Mouse (Mus musculus) brain, embryonic 14.5 days (tissue): ENCODE measurements around the gene Psmg3.

Experiments used
- CTCF ChIP-seq: fragments of 200-500 bp; IDR thresholded peaks from 2 replicates; pipeline ENCODE4 v1.5.1; 2012; ENCODE audit warnings: inconsistent platforms, mild to moderate bottlenecking, moderate library complexity, borderline replicate concordance; ENCODE audit not compliant: insufficient read depth, insufficient read length; ENCODE audit errors: extremely low read depth
- POLR2A ChIP-seq: fragments of 200-500 bp; IDR thresholded peaks from 2 replicates; pipeline ENCODE4 v1.6.1; 2012; ENCODE audit warnings: mild to moderate bottlenecking, inconsistent platforms, borderline replicate concordance; ENCODE audit not compliant: poor library complexity, insufficient read depth, insufficient read length, severe bottlenecking; ENCODE audit errors: extremely low read depth

DNA sequence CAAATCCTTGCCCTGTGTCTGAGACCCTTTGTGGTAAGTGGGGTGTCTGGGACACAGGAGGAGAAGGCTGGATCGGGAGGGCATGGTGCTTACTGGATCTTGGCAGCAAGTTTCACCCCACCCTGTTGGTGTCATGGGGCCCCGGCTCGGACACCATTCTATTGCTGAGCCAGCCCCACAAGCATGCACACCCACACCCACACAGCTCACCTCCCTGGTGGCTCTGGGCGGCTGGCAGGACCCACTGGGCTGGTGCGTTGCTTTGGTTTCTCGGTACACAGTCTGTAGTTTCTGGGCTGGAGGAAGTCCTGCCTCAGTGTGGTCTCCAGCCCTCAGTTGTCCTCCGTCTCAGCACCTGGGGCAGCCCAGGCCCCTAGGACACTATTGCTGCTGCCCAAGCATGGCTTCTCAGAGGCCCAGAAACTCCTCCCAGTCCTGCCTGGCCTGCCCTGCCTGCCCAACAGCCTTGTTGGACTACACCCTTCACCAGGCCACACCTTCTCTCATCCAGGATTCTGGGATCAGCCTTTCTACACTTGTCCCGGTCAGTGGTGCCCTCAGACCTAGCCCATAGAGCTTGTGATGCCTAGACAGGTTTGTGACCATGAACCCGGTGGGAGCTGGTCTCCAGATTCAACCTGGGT lies 7.0 kb downstream of the Psmg3 start, which contains the start of gene Tmem184a:
- no peak for TF ChIP-seq CTCF
- no peak for TF ChIP-seq POLR2A
